Mouse (Mus musculus): ENCODE measurements around the gene Fgfr2. TPM values are rescaled to one million over a fixed set of nuclear protein-coding genes. Genes with fewer than 3 reads are reported as not detected.

Fgfr2 gene
- total RNA-seq, 1 experiment, result 37.5 TPM

GRCm38 (mm10) chr7:132605689-132606088 lies 517.5 kb downstream of the Fgfr2 start:
- Histone ChIP-seq H3K9me3 (ENCODE audit: control insufficient read depth, insufficient read depth, low read depth, low read length) (no peaks in the 10 kb centered on the region), H3K36me3 (ENCODE audit: control insufficient read depth, insufficient read depth, low read length, poor library complexity, severe bottlenecking) (no peaks in the 10 kb centered on the region), H3K9ac (ENCODE audit: insufficient read depth, low read depth, low read length, poor library complexity, severe bottlenecking) (no peak overlapping the region), H3K4me1 (ENCODE audit: control insufficient read depth in 2 of 2, insufficient read depth in 2 of 2, low read length in 2 of 2, poor library complexity in 1 of 2) (peaks cover 0 to 1% of the 10 kb centered on the region in 2 experiments; a peak in 1 of 4 replicates), H3K4me3 (ENCODE audit: insufficient read depth in 1 of 2, low read depth in 1 of 2, low read length in 2 of 2, poor library complexity in 1 of 2, severe bottlenecking in 1 of 2) (no peak overlapping the region), H3K27ac (ENCODE audit: insufficient read depth, low read depth, low read length, poor library complexity, severe bottlenecking) (no peak overlapping the region)
- in situ Hi-C loops (cut with MboI; ENCODE audit: low sequenced_read_pairs in 2 of 2, unreplicated experiment in 2 of 2), result no loop called here
- no peak for DNase-seq (ENCODE audit: low read depth, low spot score)
- TF ChIP-seq CHD2 (IDR thresholded peaks at IDR 0.05; ENCODE audit: low read depth, low read length) (no peak), MAFK (IDR thresholded peaks at IDR 0.05; ENCODE audit: insufficient read depth, low read depth, low read length) (no peak), ZNF384 (IDR thresholded peaks at IDR 0.05; ENCODE audit: low read depth, low read length) (no peak), HCFC1 (IDR thresholded peaks at IDR 0.05; ENCODE audit: borderline replicate concordance, insufficient read depth, low read length) (no peak), ZC3H11A (IDR thresholded peaks at IDR 0.05; ENCODE audit: borderline replicate concordance, low read depth, low read length) (no peak)

GRCm38 (mm10) chr7:132604720-132605119 lies 518.4 kb downstream of the Fgfr2 start:
- Histone ChIP-seq H3K9me3 (ENCODE audit: control insufficient read depth, insufficient read depth, low read depth, low read length) (no peaks in the 10 kb centered on the region), H3K36me3 (ENCODE audit: control insufficient read depth, insufficient read depth, low read length, poor library complexity, severe bottlenecking) (no peaks in the 10 kb centered on the region), H3K4me3 (ENCODE audit: insufficient read depth in 1 of 2, low read depth in 1 of 2, low read length in 2 of 2, poor library complexity in 1 of 2, severe bottlenecking in 1 of 2) (no peak overlapping the region), H3K27ac (ENCODE audit: insufficient read depth, low read depth, low read length, poor library complexity, severe bottlenecking) (no peak overlapping the region), H3K4me1 (ENCODE audit: control insufficient read depth in 2 of 2, insufficient read depth in 2 of 2, low read length in 2 of 2, poor library complexity in 1 of 2) (peaks cover 2 to 5% of the 10 kb centered on the region in 2 experiments; a peak in 3 of 4 replicates), H3K9ac (ENCODE audit: insufficient read depth, low read depth, low read length, poor library complexity, severe bottlenecking) (no peak overlapping the region)
- TF ChIP-seq ZC3H11A (IDR thresholded peaks at IDR 0.05; ENCODE audit: borderline replicate concordance, low read depth, low read length) (no peak), ZNF384 (IDR thresholded peaks at IDR 0.05; ENCODE audit: low read depth, low read length) (no peak), CHD2 (IDR thresholded peaks at IDR 0.05; ENCODE audit: low read depth, low read length) (no peak), MAFK (IDR thresholded peaks at IDR 0.05; ENCODE audit: insufficient read depth, low read depth, low read length) (no peak), HCFC1 (IDR thresholded peaks at IDR 0.05; ENCODE audit: borderline replicate concordance, insufficient read depth, low read length) (no peak)
- DNase-seq (ENCODE audit: low read depth, low spot score), result no peak
- in situ Hi-C loops (cut with MboI; ENCODE audit: low sequenced_read_pairs in 2 of 2, unreplicated experiment in 2 of 2), result no loop called here

- Histone ChIP-seq H3K4me1 (ENCODE audit: control insufficient read depth in 2 of 2, insufficient read depth in 2 of 2, low read length in 2 of 2, poor library complexity in 1 of 2) (peaks cover 3 to 5% of the 10 kb centered on the region in 2 experiments; a peak in 3 of 4 replicates), H3K9me3 (ENCODE audit: control insufficient read depth, insufficient read depth, low read depth, low read length) (no peaks in the 10 kb centered on the region), H3K36me3 (ENCODE audit: control insufficient read depth, insufficient read depth, low read length, poor library complexity, severe bottlenecking) (no peaks in the 10 kb centered on the region), H3K4me3 (ENCODE audit: insufficient read depth in 1 of 2, low read depth in 1 of 2, low read length in 2 of 2, poor library complexity in 1 of 2, severe bottlenecking in 1 of 2) (no peak overlapping the region), H3K9ac (ENCODE audit: insufficient read depth, low read depth, low read length, poor library complexity, severe bottlenecking) (no peak overlapping the region), H3K27ac (ENCODE audit: insufficient read depth, low read depth, low read length, poor library complexity, severe bottlenecking) (no peak overlapping the region)
- in situ Hi-C loops (cut with MboI; ENCODE audit: low sequenced_read_pairs in 2 of 2, unreplicated experiment in 2 of 2), result no loop called here
- no peak for TF ChIP-seq ZNF384 (IDR thresholded peaks at IDR 0.05; ENCODE audit: low read depth, low read length)
- TF ChIP-seq MAFK (IDR thresholded peaks at IDR 0.05; ENCODE audit: insufficient read depth, low read depth, low read length), result no peak
- TF ChIP-seq HCFC1 (IDR thresholded peaks at IDR 0.05; ENCODE audit: borderline replicate concordance, insufficient read depth, low read length), result no peak
- TF ChIP-seq ZC3H11A (IDR thresholded peaks at IDR 0.05; ENCODE audit: borderline replicate concordance, low read depth, low read length), result no peak
- TF ChIP-seq CHD2 (IDR thresholded peaks at IDR 0.05; ENCODE audit: low read depth, low read length), result no peak
- no peak for DNase-seq (ENCODE audit: low read depth, low spot score)
Measured at GRCm38 (mm10) chr7:132600926-132601325, 522.2 kb downstream of the Fgfr2 start.

- no peak overlapping the region for H3K27ac ChIP-seq (ENCODE audit: insufficient read depth, low read depth, low read length, poor library complexity, severe bottlenecking)
- no peaks in the 10 kb centered on the region for H3K36me3 ChIP-seq (ENCODE audit: control insufficient read depth, insufficient read depth, low read length, poor library complexity, severe bottlenecking)
- no peak overlapping the region for H3K9ac ChIP-seq (ENCODE audit: insufficient read depth, low read depth, low read length, poor library complexity, severe bottlenecking)
- H3K9me3 ChIP-seq (ENCODE audit: control insufficient read depth, insufficient read depth, low read depth, low read length), result no peaks in the 10 kb centered on the region
- in situ Hi-C loops (cut with MboI; ENCODE audit: low sequenced_read_pairs in 2 of 2, unreplicated experiment in 2 of 2), result no loop called here
- TF ChIP-seq CHD2 (IDR thresholded peaks at IDR 0.05; ENCODE audit: low read depth, low read length) (no peak), ZNF384 (IDR thresholded peaks at IDR 0.05; ENCODE audit: low read depth, low read length) (no peak), HCFC1 (IDR thresholded peaks at IDR 0.05; ENCODE audit: borderline replicate concordance, insufficient read depth, low read length) (no peak), MAFK (IDR thresholded peaks at IDR 0.05; ENCODE audit: insufficient read depth, low read depth, low read length) (no peak), ZC3H11A (IDR thresholded peaks at IDR 0.05; ENCODE audit: borderline replicate concordance, low read depth, low read length) (no peak)
- no peak for DNase-seq (ENCODE audit: low read depth, low spot score)
- peaks cover 3 to 5% of the 10 kb centered on the region in 2 experiments; a peak in 3 of 4 replicates for H3K4me1 ChIP-seq (ENCODE audit: control insufficient read depth in 2 of 2, insufficient read depth in 2 of 2, low read length in 2 of 2, poor library complexity in 1 of 2)
- H3K4me3 ChIP-seq (ENCODE audit: insufficient read depth in 1 of 2, low read depth in 1 of 2, low read length in 2 of 2, poor library complexity in 1 of 2, severe bottlenecking in 1 of 2), result peak overlapping the region; percentile 51 to 67; a peak in 3 of 4 replicates
Measured at GRCm38 (mm10) chr7:132600026-132600425, 523.1 kb downstream of the Fgfr2 start.
